Mouse (Mus musculus) adrenal gland, postnatal 4 days (tissue): ENCODE results near the gene Parl. TPM values are rescaled to one million over a fixed set of nuclear protein-coding genes. Genes with fewer than 3 reads are reported as not detected.

Experiments used
- DNase-seq, 2 experiments: peaks; one replicate each; pipeline ENCODE4 v3.0.0; 2021 to 2022; ENCODE audit warnings: low spot score in 2 of 2, mixed read lengths in 2 of 2
- long read RNA-seq, 2 experiments: library from polyadenylated mRNA; stranded (forward); transcript quantifications; one replicate each; pipeline ENCODE4 v2.0.0; 2021
- total RNA-seq, 2 experiments: library from RNA; stranded (reverse); gene quantifications; 2 replicates each; pipeline ENCODE4 v1.2.3; 2021

The Parl gene
- 100 to 1,000 TPM; 136 to 142 TPM for total RNA-seq
- long read RNA-seq, experiment 1, transcript Parl-201 (10 exons, 1,348 nt), result major isoform, 89 of 100 reads
- long read RNA-seq, experiment 1, partial matches to known transcripts, result 2 of 100 reads
- long read RNA-seq, experiment 1, other reads (novel, unspliced or antisense), result 7 of 100 reads
- long read RNA-seq, experiment 2, transcript Parl-201 (10 exons, 1,348 nt), result major isoform, 86 of 103 reads
- long read RNA-seq, experiment 2, partial matches to known transcripts, result 1 of 103 reads
- long read RNA-seq, experiment 2, other reads (novel, unspliced or antisense), result 16 of 103 reads

GRCm38 (mm10) chr16:20301770-20302649, at the start of gene Parl:
Parl (minus strand) TSS chr16:20302387.
- peak; percentile 35 to 60 for DNase-seq

GRCm38 (mm10) chr16:20345464-20345863, 43.3 kb upstream of the Parl start:
- no peak for DNase-seq

GRCm38 (mm10) chr16:20338616-20339015, 36.4 kb upstream of the Parl start:
- no peak for DNase-seq

- no peak for DNase-seq
These were observed 32.7 kb upstream of the Parl start for GRCm38 (mm10) chr16:20334918-20335317.

- no peak for DNase-seq
These were observed 26.1 kb upstream of the Parl start for GRCm38 (mm10) chr16:20328306-20328705.

- no peak for DNase-seq
These were observed 23.1 kb upstream of the Parl start, which contains the start of gene Cyp2ab1 for GRCm38 (mm10) chr16:20325286-20325685. Cyp2ab1 (minus strand) TSS chr16:20325404.

- no peak for DNase-seq
These were observed 21.7 kb upstream of the Parl start for GRCm38 (mm10) chr16:20323907-20324306.

- no peak for DNase-seq
These were observed 20.1 kb upstream of the Parl start for GRCm38 (mm10) chr16:20322274-20322673.

- DNase-seq, result no peak
These were observed 14.6 kb upstream of the Parl start for GRCm38 (mm10) chr16:20316770-20317169.

GRCm38 (mm10) chr16:20315266-20315665, 13.1 kb upstream of the Parl start:
- DNase-seq, result no peak

GRCm38 (mm10) chr16:20312272-20312671, 10.1 kb upstream of the Parl start:
- no peak for DNase-seq

- no peak for DNase-seq
These were observed 2.1 kb downstream of the Parl start for GRCm38 (mm10) chr16:20300076-20300475.

- DNase-seq, result no peak
These were observed 21.9 kb downstream of the Parl start for GRCm38 (mm10) chr16:20280238-20280637.

GRCm38 (mm10) chr16:20279395-20279794, 22.8 kb downstream of the Parl start:
- no peak for DNase-seq

GRCm38 (mm10) chr16:20272994-20273393, 29.2 kb downstream of the Parl start:
- DNase-seq, result no peak

- DNase-seq, result no peak
These were observed 30.8 kb downstream of the Parl start for GRCm38 (mm10) chr16:20271339-20271738.

GRCm38 (mm10) chr16:20265089-20265488, 37.1 kb downstream of the Parl start:
- no peak for DNase-seq

- no peak for DNase-seq
These were observed 44.3 kb downstream of the Parl start for GRCm38 (mm10) chr16:20257926-20258325.

- no peak for DNase-seq
These were observed 53.6 kb downstream of the Parl start for GRCm38 (mm10) chr16:20248442-20249174.

- no peak for DNase-seq
These were observed 55.1 kb downstream of the Parl start for GRCm38 (mm10) chr16:20247103-20247502.
